Mouse (Mus musculus): ENCODE measurements around the gene Tspo2.

Gene Tspo2

GRCm38 (mm10) chr17:48424237-48424636, 27.1 kb downstream of the Tspo2 start:
- in situ Hi-C loops (cut with MboI; ENCODE audit: unreplicated experiment in 2 of 2), result loop anchor here in 1 of 2 experiments (25.0 kb wide), 2 partner anchors 1412 to 1763 kb away; partner anchors contain the start of genes Rftn1 and Ubr2

GRCm38 (mm10) chr17:48419571-48419970, 31.8 kb downstream of the Tspo2 start:
- in situ Hi-C loops (cut with MboI; ENCODE audit: unreplicated experiment in 2 of 2), result loop anchor here (5.0 to 25.0 kb wide), 6 partner anchors 183 to 1768 kb away; partner anchors contain the start of genes Rftn1 (in 1 of the 2) and Ubr2 (in 1 of the 2)

- in situ Hi-C loops (cut with MboI; ENCODE audit: unreplicated experiment in 2 of 2), result loop anchor here (5.0 to 25.0 kb wide), 6 partner anchors 184 to 1769 kb away; partner anchors contain the start of genes Rftn1 (in 1 of the 2) and Ubr2 (in 1 of the 2)
Observed at GRCm38 (mm10) chr17:48418781-48419180, 32.5 kb downstream of the Tspo2 start.

- in situ Hi-C loops (cut with MboI; ENCODE audit: unreplicated experiment in 2 of 2), result loop anchor here (5.0 to 25.0 kb wide), 6 partner anchors 184 to 1769 kb away; partner anchors contain the start of genes Rftn1 (in 1 of the 2) and Ubr2 (in 1 of the 2)
Observed at GRCm38 (mm10) chr17:48418174-48418573, 33.1 kb downstream of the Tspo2 start.

GRCm38 (mm10) chr17:48417521-48417920, 33.8 kb downstream of the Tspo2 start:
- in situ Hi-C loops (cut with MboI; ENCODE audit: unreplicated experiment in 2 of 2), result loop anchor here (5.0 to 25.0 kb wide), 6 partner anchors 185 to 1770 kb away; partner anchors contain the start of genes Rftn1 (in 1 of the 2) and Ubr2 (in 1 of the 2)

- in situ Hi-C loops (cut with MboI; ENCODE audit: unreplicated experiment in 2 of 2), result loop anchor here (5.0 to 25.0 kb wide), 6 partner anchors 186 to 1771 kb away; partner anchors contain the start of genes Rftn1 (in 1 of the 2) and Ubr2 (in 1 of the 2)
Observed at GRCm38 (mm10) chr17:48416425-48417195, 34.7 kb downstream of the Tspo2 start.

- in situ Hi-C loops (cut with MboI; ENCODE audit: unreplicated experiment in 2 of 2), result loop anchor here (5.0 to 25.0 kb wide), 6 partner anchors 186 to 1771 kb away; partner anchors contain the start of genes Rftn1 (in 1 of the 2) and Ubr2 (in 1 of the 2)
Observed at GRCm38 (mm10) chr17:48416011-48416410, 35.3 kb downstream of the Tspo2 start.

- in situ Hi-C loops (cut with MboI; ENCODE audit: unreplicated experiment in 2 of 2), result loop anchor here (5.0 to 25.0 kb wide), 9 partner anchors 56 to 1776 kb away; partner anchors contain the start of genes Rftn1 (in 1 of the 2) and Ubr2 (in 1 of the 2)
Observed at GRCm38 (mm10) chr17:48411241-48411640, 40.1 kb downstream of the Tspo2 start.

GRCm38 (mm10) chr17:48410299-48410785, 41.0 kb downstream of the Tspo2 start:
- in situ Hi-C loops (cut with MboI; ENCODE audit: unreplicated experiment in 2 of 2), result loop anchor here (5.0 to 25.0 kb wide), 9 partner anchors 57 to 1777 kb away; partner anchors contain the start of genes Rftn1 (in 1 of the 2) and Ubr2 (in 1 of the 2)

GRCm38 (mm10) chr17:48409380-48410298, 41.7 kb downstream of the Tspo2 start, which contains the start of the genes Nfya and Oard1:
Gene Nfya (minus strand): TSS chr17:48409906.
Gene Oard1 (plus strand): TSS chr17:48410014.
- in situ Hi-C loops (cut with MboI; ENCODE audit: unreplicated experiment in 2 of 2), result loop anchor here (5.0 to 25.0 kb wide), 11 partner anchors 58 to 1778 kb away; partner anchors contain the start of genes Rftn1 (in 1 of the 2) and Ubr2 (in 1 of the 2)

GRCm38 (mm10) chr17:48408526-48409291, 42.6 kb downstream of the Tspo2 start:
- in situ Hi-C loops (cut with MboI; ENCODE audit: unreplicated experiment in 2 of 2), result loop anchor here (10.0 to 25.0 kb wide), 4 partner anchors 304 to 1779 kb away; partner anchors contain the start of genes Rftn1 (in 1 of the 2) and Ubr2 (in 1 of the 2)

GRCm38 (mm10) chr17:48407910-48408525, 43.3 kb downstream of the Tspo2 start:
- in situ Hi-C loops (cut with MboI; ENCODE audit: unreplicated experiment in 2 of 2), result loop anchor here (10.0 to 25.0 kb wide), 4 partner anchors 303 to 1779 kb away; partner anchors contain the start of genes Rftn1 (in 1 of the 2) and Ubr2 (in 1 of the 2)

GRCm38 (mm10) chr17:48407154-48407553, 44.2 kb downstream of the Tspo2 start:
- in situ Hi-C loops (cut with MboI; ENCODE audit: unreplicated experiment in 2 of 2), result loop anchor here (10.0 to 25.0 kb wide), 4 partner anchors 302 to 1780 kb away; partner anchors contain the start of genes Rftn1 (in 1 of the 2) and Ubr2 (in 1 of the 2)

GRCm38 (mm10) chr17:48404706-48405105, 46.6 kb downstream of the Tspo2 start:
- in situ Hi-C loops (cut with MboI; ENCODE audit: unreplicated experiment in 2 of 2), result loop anchor here (10.0 to 25.0 kb wide), 4 partner anchors 300 to 1783 kb away; partner anchors contain the start of genes Rftn1 (in 1 of the 2) and Ubr2 (in 1 of the 2)

- in situ Hi-C loops (cut with MboI; ENCODE audit: unreplicated experiment in 2 of 2), result loop anchor here (10.0 to 25.0 kb wide), 4 partner anchors 299 to 1783 kb away; partner anchors contain the start of genes Rftn1 (in 1 of the 2) and Ubr2 (in 1 of the 2)
Observed at GRCm38 (mm10) chr17:48403848-48404247, 47.5 kb downstream of the Tspo2 start.

- in situ Hi-C loops (cut with MboI; ENCODE audit: unreplicated experiment in 2 of 2), result loop anchor here (10.0 to 25.0 kb wide), 4 partner anchors 298 to 1785 kb away; partner anchors contain the start of genes Rftn1 (in 1 of the 2) and Ubr2 (in 1 of the 2)
Observed at GRCm38 (mm10) chr17:48402751-48403150, 48.6 kb downstream of the Tspo2 start.

- in situ Hi-C loops (cut with MboI; ENCODE audit: unreplicated experiment in 2 of 2), result loop anchor here (10.0 to 25.0 kb wide), 4 partner anchors 297 to 1786 kb away; partner anchors contain the start of genes Rftn1 (in 1 of the 2) and Ubr2 (in 1 of the 2)
Observed at GRCm38 (mm10) chr17:48401710-48402109, 49.6 kb downstream of the Tspo2 start.

Measured in v-Abl transformed pro-B cells (cell line).